Mouse (Mus musculus): ENCODE results near the gene Exosc1.
"Not testable (repeated sequence)": the region's sequence is repeated elsewhere in the genome, so short reads cannot be mapped to it uniquely, and the experiment has no call there.

Exosc1 gene

GRCm38 (mm10) chr19:41933179-41934086 is at the start of gene Exosc1, which contains the start of gene Zdhhc16:
TSS of gene Exosc1 (minus strand) at chr19:41933423.
TSS of gene Zdhhc16 (plus strand) at chr19:41933480.
- in situ Hi-C loops (cut with MboI, MseI), result no loop called here

- in situ Hi-C loops (cut with MboI, MseI), result loop anchor here (25.0 kb wide), 1 partner anchor 1705 kb away; the partner anchor contains the start of gene Entpd7
Observed at GRCm38 (mm10) chr19:41982791-41983150, 49.5 kb upstream of the Exosc1 start.

GRCm38 (mm10) chr19:41981931-41982790 is 48.9 kb upstream of the Exosc1 start:
- in situ Hi-C loops (cut with MboI, MseI), result loop anchor here (25.0 kb wide), 1 partner anchor 1705 kb away; the partner anchor contains the start of gene Entpd7

GRCm38 (mm10) chr19:41981595-41981927 is 48.3 kb upstream of the Exosc1 start, which contains the start of gene Ubtd1:
TSS of gene Ubtd1 (plus strand) at chr19:41981763.
- in situ Hi-C loops (cut with MboI, MseI), result loop anchor here (25.0 kb wide), 1 partner anchor 1706 kb away; the partner anchor contains the start of gene Entpd7

- in situ Hi-C loops (cut with MboI, MseI), result loop anchor here (25.0 kb wide), 1 partner anchor 1706 kb away; the partner anchor contains the start of gene Entpd7
Observed at GRCm38 (mm10) chr19:41980819-41981594, 47.8 kb upstream of the Exosc1 start, which contains the start of gene Mms19. TSS of gene Mms19 (minus strand) at chr19:41981157.

GRCm38 (mm10) chr19:41980422-41980818 is 47.2 kb upstream of the Exosc1 start:
- in situ Hi-C loops (cut with MboI, MseI), result loop anchor here (25.0 kb wide), 1 partner anchor 1707 kb away; the partner anchor contains the start of gene Entpd7

- in situ Hi-C loops (cut with MboI, MseI), result no loop called here
Observed at GRCm38 (mm10) chr19:41973891-41974794, 40.9 kb upstream of the Exosc1 start.

- in situ Hi-C loops (cut with MboI, MseI), result no loop called here
Observed at GRCm38 (mm10) chr19:41969618-41970017, 36.4 kb upstream of the Exosc1 start.

- in situ Hi-C loops (cut with MboI, MseI), result no loop called here
Observed at GRCm38 (mm10) chr19:41953574-41953973, 20.4 kb upstream of the Exosc1 start.

- in situ Hi-C loops (cut with MboI, MseI), result no loop called here
Observed at GRCm38 (mm10) chr19:41952287-41952686, 19.1 kb upstream of the Exosc1 start.

GRCm38 (mm10) chr19:41943841-41944240 is 10.6 kb upstream of the Exosc1 start:
- in situ Hi-C loops (cut with MboI, MseI), result no loop called here

GRCm38 (mm10) chr19:41938539-41938938 is 5.3 kb upstream of the Exosc1 start:
- in situ Hi-C loops (cut with MboI, MseI), result loop anchor here (5.0 kb wide), 1 partner anchor 89 kb away; no protein-coding TSS in a partner anchor

GRCm38 (mm10) chr19:41935921-41936320 is 2.7 kb upstream of the Exosc1 start:
- in situ Hi-C loops (cut with MboI, MseI), result loop anchor here (5.0 kb wide), 1 partner anchor 91 kb away; no protein-coding TSS in a partner anchor

GRCm38 (mm10) chr19:41934124-41934523 is 901 bp upstream of the Exosc1 start:
- in situ Hi-C loops (cut with MboI, MseI), result no loop called here

- in situ Hi-C loops (cut with MboI, MseI), result no loop called here
Observed at GRCm38 (mm10) chr19:41932686-41933085, 537 bp downstream of the Exosc1 start.

GRCm38 (mm10) chr19:41920412-41921067 is 12.7 kb downstream of the Exosc1 start:
- in situ Hi-C loops (cut with MboI, MseI), result no loop called here

GRCm38 (mm10) chr19:41919471-41919870 is 13.8 kb downstream of the Exosc1 start:
- in situ Hi-C loops (cut with MboI, MseI), result no loop called here

- in situ Hi-C loops (cut with MboI, MseI), result no loop called here
Observed at GRCm38 (mm10) chr19:41916853-41917252, 16.4 kb downstream of the Exosc1 start.

- in situ Hi-C loops (cut with MboI, MseI), result no loop called here
Observed at GRCm38 (mm10) chr19:41915294-41915693, 17.9 kb downstream of the Exosc1 start.

GRCm38 (mm10) chr19:41914592-41914882 is 18.7 kb downstream of the Exosc1 start:
- in situ Hi-C loops (cut with MboI, MseI), result not testable (repeated sequence)
